Mouse (Mus musculus) small intestine, adult 2 months (tissue): ENCODE results near the gene Jup.

Source experiments
- CTCF ChIP-seq: fragments of 200-500 bp; IDR thresholded peaks from 2 replicates; pipeline ENCODE4 v1.5.1; 2012; ENCODE audit warnings: low read depth, mild to moderate bottlenecking, control low read depth, inconsistent platforms, low read length, moderate library complexity, mixed read lengths; ENCODE audit not compliant: insufficient replicate concordance, insufficient read length; ENCODE audit errors: extremely low read depth
- POLR2A ChIP-seq: fragments of 200-500 bp; IDR thresholded peaks from 2 replicates; pipeline ENCODE4 v1.6.1; 2012; ENCODE audit warnings: low read depth, mild to moderate bottlenecking, control low read depth, inconsistent platforms, low read length, moderate library complexity

DNA sequence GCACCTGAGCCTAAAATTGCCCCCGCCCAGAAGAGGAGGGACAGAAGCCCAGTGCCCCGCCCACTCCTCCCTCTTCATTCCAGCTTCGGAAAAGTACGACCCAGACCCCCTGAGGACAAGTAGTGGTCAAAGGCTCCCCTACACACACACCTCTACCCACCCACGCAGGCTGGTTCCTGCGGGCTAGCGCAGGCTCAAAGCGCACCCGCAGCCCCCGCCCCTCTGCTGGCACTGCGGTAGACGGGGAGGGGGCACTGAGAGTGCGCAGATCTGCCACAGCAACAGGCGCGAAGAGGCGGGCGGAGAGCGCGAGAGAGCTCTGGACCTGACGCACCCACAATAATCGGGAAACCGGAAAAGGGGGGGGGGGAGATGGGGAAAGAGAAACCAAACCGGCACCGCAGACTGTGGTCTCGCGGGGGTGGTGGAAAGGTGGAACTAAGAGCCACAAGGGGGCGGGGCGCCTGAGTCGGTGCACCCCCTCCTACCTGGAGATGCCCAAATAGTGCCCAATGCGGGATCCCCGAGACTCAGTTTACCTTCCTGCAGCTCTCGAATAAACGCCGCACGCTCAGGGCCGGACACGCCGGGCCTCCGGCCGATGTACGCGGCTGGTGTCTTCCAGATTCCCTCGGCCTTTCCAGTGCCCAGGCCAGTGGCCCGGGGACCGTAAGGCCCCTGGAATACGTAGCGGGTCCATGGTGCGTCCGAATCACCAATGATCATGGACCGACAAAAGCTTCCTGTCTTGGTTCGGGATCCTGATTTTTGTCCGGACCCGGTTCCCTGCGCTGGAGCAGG lies 42.2 kb downstream of the Jup start:
- TF ChIP-seq CTCF (no peak), POLR2A (no peak)
